Mouse (Mus musculus) small intestine, adult 2 months (tissue): ENCODE results near the gene Wwc2.

ENCODE experiments used
- CTCF ChIP-seq: fragments of 200-500 bp; IDR thresholded peaks from 2 replicates; pipeline ENCODE4 v1.5.1; 2012; ENCODE audit warnings: low read depth, mild to moderate bottlenecking, control low read depth, inconsistent platforms, low read length, moderate library complexity, mixed read lengths; ENCODE audit not compliant: insufficient replicate concordance, insufficient read length; ENCODE audit errors: extremely low read depth
- POLR2A ChIP-seq: fragments of 200-500 bp; IDR thresholded peaks from 2 replicates; pipeline ENCODE4 v1.6.1; 2012; ENCODE audit warnings: low read depth, mild to moderate bottlenecking, control low read depth, inconsistent platforms, low read length, moderate library complexity

- TF ChIP-seq CTCF = no peak
- TF ChIP-seq POLR2A = no peak
Measured at GRCm38 (mm10) chr8:47947672-47948618, 42.8 kb downstream of the Wwc2 start.
